Comparison of ENCODE assay signal across 33 mouse cellular contexts in genomic region chr3:87749977-87750376, GRCm38 (mm10). TPM values are rescaled to one million over a fixed set of nuclear protein-coding genes. Genes with fewer than 3 reads are reported as not detected.
"Had no signal": no experiment of that assay in that cellular context is flagged by ENCODE, and none has a peak within 500 bp of the region (broad histone marks: within the 10 kb centered on the region; RNA-seq: fewer than 3 reads in every experiment).

No protein-coding gene starts in this region.

- H3K27me3 ChIP-seq: intestine, embryonic 15.5 days had no signal

- DNase-seq: heart, postnatal 10 days; heart, postnatal 14 days; heart, postnatal 36 days; heart, postnatal 4 days; kidney, adult 11 months; kidney, adult 18-20 months; kidney, adult 2 months; kidney, adult 8-10 months; kidney, adult 9 months; kidney, postnatal 10 days; kidney, postnatal 14 days; kidney, postnatal 25 days; kidney, postnatal 36 days; layer of hippocampus, adult 9-11 months; layer of hippocampus, postnatal 36 days had no signal

- H3K9ac ChIP-seq: heart, embryonic 12.5 days; heart, embryonic 13.5 days; heart, embryonic 15.5 days; hindbrain, embryonic 12.5 days; hindbrain, embryonic 13.5 days; hindbrain, embryonic 14.5 days; hindbrain, embryonic 15.5 days; intestine, embryonic 15.5 days; kidney, embryonic 15.5 days had no signal

- H3K4me3 ChIP-seq: heart, embryonic 10.5 days; heart, embryonic 12.5 days; heart, embryonic 13.5 days; heart, embryonic 15.5 days; hindbrain, embryonic 10.5 days; hindbrain, embryonic 12.5 days; hindbrain, embryonic 13.5 days; hindbrain, embryonic 15.5 days; intestine, embryonic 15.5 days; kidney, embryonic 15.5 days; layer of hippocampus, adult 2 months; left cerebral cortex, adult 2 months had no signal

- H3K9me3 ChIP-seq: heart, embryonic 10.5 days; heart, embryonic 12.5 days; heart, embryonic 13.5 days; heart, embryonic 15.5 days; hindbrain, embryonic 10.5 days; hindbrain, embryonic 12.5 days; hindbrain, embryonic 13.5 days; hindbrain, embryonic 15.5 days; intestine, embryonic 15.5 days; kidney, embryonic 15.5 days had no signal

- H3K27ac ChIP-seq: heart, embryonic 10.5 days; heart, embryonic 13.5 days; heart, embryonic 15.5 days; hindbrain, embryonic 10.5 days; hindbrain, embryonic 12.5 days; hindbrain, embryonic 13.5 days; hindbrain, embryonic 14.5 days; hindbrain, embryonic 15.5 days; hindbrain, postnatal 0 days; intestine, embryonic 15.5 days; kidney, embryonic 15.5 days; kidney, postnatal 0 days; layer of hippocampus, adult 2 months; left cerebral cortex, adult 2 months had no signal

- H3K36me3 ChIP-seq: hindbrain, embryonic 12.5 days; hindbrain, embryonic 13.5 days; hindbrain, embryonic 15.5 days had no signal

RNA-seq across cellular contexts. Expression of gene Lrrc71, which starts 1.6 kb away (rescaled TPM):
- polyA plus RNA-seq: heart, embryonic 13.5 days had no signal

RNA-seq across cellular contexts. Expression of gene Ntrk1, which starts 45.0 kb away (rescaled TPM):
- total RNA-seq: hematopoietic stem cell, adult 5-6 weeks had no signal

RNA-seq across cellular contexts. Expression of gene Insrr, which starts 46.8 kb away (rescaled TPM):
- polyA plus RNA-seq: heart, embryonic 10.5 days; heart, embryonic 12.5 days; heart, embryonic 16.5 days; heart, postnatal 0 days had no signal
